Comparison of ENCODE assay signal across 25 mouse cellular contexts in the genomic region with DNA sequence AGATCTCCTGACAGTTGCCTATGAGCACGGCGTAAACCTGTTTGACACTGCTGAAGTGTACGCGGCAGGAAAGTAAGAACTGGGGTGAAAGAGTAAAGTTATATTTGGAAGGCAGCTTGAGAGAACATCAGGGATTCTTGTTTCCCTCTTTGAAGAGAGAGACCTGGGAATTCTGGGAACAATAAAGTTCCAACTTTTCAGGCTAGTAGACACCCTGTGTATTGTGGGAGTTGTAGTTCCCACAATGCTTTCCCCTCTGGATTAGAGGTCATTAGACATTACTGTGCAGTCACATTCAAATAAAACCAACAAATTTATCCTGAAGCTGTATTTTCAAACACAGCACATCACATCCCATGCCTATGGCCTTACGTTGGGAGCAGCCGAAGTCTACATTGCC. TPM values are rescaled to one million over a fixed set of nuclear protein-coding genes. Genes with fewer than 3 reads are reported as not detected.
A peak's percentile ranks its signal among the peaks of the same experiment; 100 is the strongest.
DNase-seq lines count a peak whose midpoint lies in the region; ATAC-seq and TF ChIP-seq lines count a peak whose summit lies in the region.
"Had no signal": no experiment of that assay in that cellular context is flagged by ENCODE, and none has a peak within 500 bp of the region (broad histone marks: within the 10 kb centered on the region; RNA-seq: fewer than 3 reads in every experiment).

No protein-coding gene starts in this region.

- TF ChIP-seq EP300 in MEL (IDR thresholded peaks at IDR 0.05; ENCODE audit: low read depth in 1 of 2, low read length in 2 of 2) = no peak

- WGBS in kidney, postnatal 0 days = 88% methylated on average over 6 of the region's 6 CpGs
- 95% methylated on average over 6 of the region's 6 CpGs for WGBS in midbrain, postnatal 0 days
- 95% methylated on average over 6 of the region's 6 CpGs for WGBS in midbrain, embryonic 10.5 days

- H3K36me3 ChIP-seq in kidney, postnatal 0 days (ENCODE audit: insufficient read depth, low read length) = no peaks in the 10 kb centered on the region
- H3K36me3 ChIP-seq in midbrain, postnatal 0 days (ENCODE audit: insufficient read depth, low read length) = no peaks in the 10 kb centered on the region
- H3K36me3 ChIP-seq in midbrain, embryonic 10.5 days = no peaks in the 10 kb centered on the region
- peaks cover 0 to 28% of the 10 kb centered on the region in 2 experiments; a peak in 2 of 4 replicates for H3K36me3 ChIP-seq in MEL (ENCODE audit: control insufficient read depth in 1 of 2, insufficient read depth in 2 of 2, low read length in 2 of 2)
- H3K36me3 ChIP-seq: forebrain, embryonic 10.5 days; heart, embryonic 10.5 days; heart, embryonic 13.5 days; hindbrain, embryonic 10.5 days; hindbrain, embryonic 13.5 days had no signal

- no peak overlapping the region for H3K9ac ChIP-seq in kidney, postnatal 0 days (ENCODE audit: low read depth, low read length)
- no peak overlapping the region for H3K9ac ChIP-seq in midbrain, postnatal 0 days (replicated peaks; ENCODE audit: low read length, poor library complexity, severe bottlenecking)
- no peak overlapping the region for H3K9ac ChIP-seq in MEL (ENCODE audit: control insufficient read depth, low read depth, low read length, poor library complexity, severe bottlenecking)
- H3K9ac ChIP-seq: forebrain, embryonic 13.5 days; heart, embryonic 13.5 days; hindbrain, embryonic 13.5 days had no signal

- TF ChIP-seq POLR2A in MEL (IDR thresholded peaks at IDR 0.05; ENCODE audit: control insufficient read depth in 1 of 2, insufficient read depth in 1 of 2, low read depth in 1 of 2, low read length in 2 of 2, poor library complexity in 1 of 2) = no peak

- no peaks in the 10 kb centered on the region for H3K9me3 ChIP-seq in kidney, postnatal 0 days (replicated peaks; ENCODE audit: low read length)
- no peaks in the 10 kb centered on the region for H3K9me3 ChIP-seq in midbrain, postnatal 0 days (ENCODE audit: low read length)
- no peaks in the 10 kb centered on the region for H3K9me3 ChIP-seq in midbrain, embryonic 10.5 days (replicated peaks)
- H3K9me3 ChIP-seq in MEL (replicated peaks; ENCODE audit: insufficient read depth, low read length) = no peaks in the 10 kb centered on the region
- H3K9me3 ChIP-seq: forebrain, embryonic 10.5 days; forebrain, embryonic 13.5 days; heart, embryonic 10.5 days; heart, embryonic 13.5 days; hindbrain, embryonic 10.5 days; hindbrain, embryonic 13.5 days had no signal

- H3K79me2 ChIP-seq in MEL (ENCODE audit: control insufficient read depth, insufficient read depth, low read length, poor library complexity) = peaks cover 5% of the 10 kb centered on the region

- H3K4me1 ChIP-seq in kidney, postnatal 0 days (replicated peaks; ENCODE audit: insufficient read depth, low read length) = peaks cover 32% of the 10 kb centered on the region
- H3K4me1 ChIP-seq in midbrain, postnatal 0 days (ENCODE audit: insufficient read depth, low read length) = peaks cover 11% of the 10 kb centered on the region; the same call in 1 of the 2 replicates
- peaks cover 65% of the 10 kb centered on the region for H3K4me1 ChIP-seq in midbrain, embryonic 10.5 days
- H3K4me1 ChIP-seq in MEL (ENCODE audit: control insufficient read depth in 1 of 2, insufficient read depth in 2 of 2, low read length in 2 of 2) = peaks cover 13 to 30% of the 10 kb centered on the region in 2 experiments

- DNase-seq in kidney, postnatal 0 days (ENCODE audit: low spot score) = peak; percentile 36
- DNase-seq in kidney, postnatal 10 days = no peak
- DNase-seq in midbrain, postnatal 0 days (ENCODE audit: low spot score) = peak; percentile 12
- DNase-seq in midbrain, embryonic 10.5 days (ENCODE audit: low spot score) = no peak
- DNase-seq in MEL (ENCODE audit: low read depth, low spot score) (no peak), liver (no peak)
- DNase-seq: adrenal gland, adult 8-10 months; adrenal gland, postnatal 25 days; B cell, adult 2 months; cerebellum, adult 18-20 months; cerebellum, adult 9-10 months; cerebellum, postnatal 14 days; gastrocnemius, postnatal 10 days; gastrocnemius, postnatal 36 days; heart, adult 2 months had no signal

- no peak for ATAC-seq in kidney, postnatal 0 days (replicated peaks; ENCODE audit: low FRiP score, low read depth)
- ATAC-seq in midbrain, postnatal 0 days (ENCODE audit: low FRiP score) = no peak
- ATAC-seq: activated CD4-positive, CD25-positive, alpha-beta regulatory T cell, adult 4 months; forebrain, embryonic 13.5 days; forebrain, embryonic 16.5 days; hindbrain, embryonic 16.5 days had no signal

- H3K4me2 ChIP-seq in kidney, postnatal 0 days (ENCODE audit: low read length) = no peak overlapping the region
- no peak overlapping the region for H3K4me2 ChIP-seq in midbrain, postnatal 0 days (ENCODE audit: low read depth, low read length, poor library complexity, severe bottlenecking)
- H3K4me2 ChIP-seq: forebrain, embryonic 13.5 days; heart, embryonic 13.5 days; hindbrain, embryonic 13.5 days had no signal

- H3K4me3 ChIP-seq in kidney, postnatal 0 days (replicated peaks; ENCODE audit: low read depth, low read length) = no peak overlapping the region
- no peak overlapping the region for H3K4me3 ChIP-seq in midbrain, postnatal 0 days (ENCODE audit: low read depth, low read length)
- H3K4me3 ChIP-seq in midbrain, embryonic 10.5 days = no peak overlapping the region
- no peak overlapping the region for H3K4me3 ChIP-seq in MEL (ENCODE audit: control insufficient read depth in 1 of 2, insufficient read depth in 1 of 2, low read depth in 2 of 2, low read length in 2 of 2)
- H3K4me3 ChIP-seq: forebrain, embryonic 10.5 days; forebrain, embryonic 13.5 days; heart, adult 2 months; heart, embryonic 10.5 days; heart, embryonic 13.5 days; hindbrain, embryonic 10.5 days; hindbrain, embryonic 13.5 days had no signal

- no peak for TF ChIP-seq RAD21 in MEL (IDR thresholded peaks at IDR 0.05; ENCODE audit: low read depth, low read length)

- no peaks in the 10 kb centered on the region for H3K27me3 ChIP-seq in kidney, postnatal 0 days (ENCODE audit: insufficient read depth, low read length)
- 0 out of 2 replicates have a peak, but pooled peaks cover 3% of the 10 kb centered on the region for H3K27me3 ChIP-seq in midbrain, postnatal 0 days (ENCODE audit: insufficient read depth, low read length)
- H3K27me3 ChIP-seq in midbrain, embryonic 10.5 days (ENCODE audit: low read depth, poor library complexity, severe bottlenecking) = peaks cover 65% of the 10 kb centered on the region
- no peaks in the 10 kb centered on the region for H3K27me3 ChIP-seq in MEL (ENCODE audit: control insufficient read depth in 1 of 2, insufficient read depth in 2 of 2, low read length in 2 of 2)

- no peak for TF ChIP-seq CTCF in kidney, postnatal 0 days (IDR thresholded peaks at IDR 0.05; ENCODE audit: low read depth)
- no peak for TF ChIP-seq CTCF in midbrain, postnatal 0 days (IDR thresholded peaks at IDR 0.05)
- TF ChIP-seq CTCF in MEL (IDR thresholded peaks at IDR 0.05 in 2 of 3, conservative IDR thresholded peaks at IDR 0.05 in 1 of 3; ENCODE audit: control insufficient read depth in 1 of 3, insufficient read depth in 1 of 3, low read depth in 2 of 3, low read length in 3 of 3, poor library complexity in 1 of 3, severe bottlenecking in 1 of 3) = no peak

- H3K27ac ChIP-seq in kidney, postnatal 0 days = no peak overlapping the region
- H3K27ac ChIP-seq in midbrain, postnatal 0 days (ENCODE audit: low read depth, low read length) = no peak overlapping the region
- H3K27ac ChIP-seq in midbrain, embryonic 10.5 days (replicated peaks) = no peak overlapping the region
- no peak overlapping the region for H3K27ac ChIP-seq in MEL (ENCODE audit: control insufficient read depth, low read depth, low read length)
- H3K27ac ChIP-seq: forebrain, embryonic 10.5 days; forebrain, embryonic 13.5 days; heart, adult 2 months; heart, embryonic 10.5 days; heart, embryonic 13.5 days; hindbrain, embryonic 10.5 days; hindbrain, embryonic 13.5 days had no signal

RNA-seq across cellular contexts. Expression of a gene that starts 2.5 kb away (rescaled TPM):
- 2.5 and 2.8 TPM in 2 replicates for polyA plus RNA-seq in kidney, postnatal 0 days (2015; fragmentation: Nextera tagmentation; extraction: Ambion mirVana)
- 3.2 and 7.6 TPM in 2 replicates for total RNA-seq in midbrain, postnatal 0 days (2014; rRNA removed)
- 5.4 and 5.6 TPM in 2 replicates for polyA plus RNA-seq in midbrain, postnatal 0 days (2015; fragmentation: Nextera tagmentation; extraction: Ambion mirVana)
- polyA plus RNA-seq in midbrain, embryonic 10.5 days (2016; fragmentation: Nextera tagmentation; extraction: Ambion mirVana) = 1.4 and 2.3 TPM in 2 replicates
- 3.0 and 3.8 TPM in 2 replicates for total RNA-seq in MEL (2012; rRNA removed)
- polyA plus RNA-seq in MEL (2012; ENCODE audit: insufficient read depth in 1 of 2, insufficient read length in 2 of 2, low read depth in 1 of 2, low replicate concordance in 2 of 2, missing spikeins in 1 of 2) = 1 to 10 TPM in 1 of 2 experiments, not detected in 1; 6.2 TPM
- total RNA-seq: granulocyte monocyte progenitor cell, adult 5-6 weeks had no signal

RNA-seq across cellular contexts. Expression of a gene that starts 4.7 kb away (rescaled TPM):
- polyA plus RNA-seq in kidney, postnatal 0 days (2015; fragmentation: Nextera tagmentation; extraction: Ambion mirVana) = 171 and 173 TPM in 2 replicates
- 128 and 205 TPM in 2 replicates for total RNA-seq in midbrain, postnatal 0 days (2014; rRNA removed)
- 161 and 177 TPM in 2 replicates for polyA plus RNA-seq in midbrain, postnatal 0 days (2015; fragmentation: Nextera tagmentation; extraction: Ambion mirVana)
- 174 and 188 TPM in 2 replicates for polyA plus RNA-seq in midbrain, embryonic 10.5 days (2016; fragmentation: Nextera tagmentation; extraction: Ambion mirVana)
- total RNA-seq in MEL (2012; rRNA removed) = 57.6 and 58.6 TPM in 2 replicates
- 10 to 100 TPM in 1 of 2 experiments, not detected in 1; 89.8 TPM for polyA plus RNA-seq in MEL (2012; ENCODE audit: insufficient read depth in 1 of 2, insufficient read length in 2 of 2, low read depth in 1 of 2, low replicate concordance in 2 of 2, missing spikeins in 1 of 2)

RNA-seq across cellular contexts. Expression of a gene that starts 4.9 kb away (rescaled TPM):
- 12.6 and 14.5 TPM in 2 replicates for polyA plus RNA-seq in kidney, postnatal 0 days (2015; fragmentation: Nextera tagmentation; extraction: Ambion mirVana)
- 15.3 and 16.2 TPM in 2 replicates for total RNA-seq in midbrain, postnatal 0 days (2014; rRNA removed)
- 10.2 and 13.6 TPM in 2 replicates for polyA plus RNA-seq in midbrain, postnatal 0 days (2015; fragmentation: Nextera tagmentation; extraction: Ambion mirVana)
- 39.9 TPM in 2 replicates for polyA plus RNA-seq in midbrain, embryonic 10.5 days (2016; fragmentation: Nextera tagmentation; extraction: Ambion mirVana)
- 16.5 and 17.8 TPM in 2 replicates for total RNA-seq in MEL (2012; rRNA removed)
- polyA plus RNA-seq in MEL (2012; ENCODE audit: insufficient read depth in 1 of 2, insufficient read length in 2 of 2, low read depth in 1 of 2, low replicate concordance in 2 of 2, missing spikeins in 1 of 2) = 10 to 100 TPM in 1 of 2 experiments, not detected in 1; 38.3 TPM

RNA-seq across cellular contexts. Expression of a gene that starts 11.7 kb away (rescaled TPM):
- 15.6 and 18.3 TPM in 2 replicates for polyA plus RNA-seq in kidney, postnatal 0 days (2015; fragmentation: Nextera tagmentation; extraction: Ambion mirVana)
- 245 and 310 TPM in 2 replicates for total RNA-seq in midbrain, postnatal 0 days (2014; rRNA removed)
- polyA plus RNA-seq in midbrain, postnatal 0 days (2015; fragmentation: Nextera tagmentation; extraction: Ambion mirVana) = 382 and 383 TPM in 2 replicates
- polyA plus RNA-seq in midbrain, embryonic 10.5 days (2016; fragmentation: Nextera tagmentation; extraction: Ambion mirVana) = 18.1 and 24.6 TPM in 2 replicates
- 6.4 and 11.5 TPM in 2 replicates for total RNA-seq in MEL (2012; rRNA removed)
- 10 to 100 TPM in 1 of 2 experiments, not detected in 1; 12.4 TPM for polyA plus RNA-seq in MEL (2012; ENCODE audit: insufficient read depth in 1 of 2, insufficient read length in 2 of 2, low read depth in 1 of 2, low replicate concordance in 2 of 2, missing spikeins in 1 of 2)

RNA-seq across cellular contexts. Expression of a gene that starts 40.7 kb away (rescaled TPM):
- 38.0 and 42.3 TPM in 2 replicates for polyA plus RNA-seq in kidney, postnatal 0 days (2015; fragmentation: Nextera tagmentation; extraction: Ambion mirVana)
- 284 and 298 TPM in 2 replicates for total RNA-seq in midbrain, postnatal 0 days (2014; rRNA removed)
- 51.6 and 58.9 TPM in 2 replicates for polyA plus RNA-seq in midbrain, postnatal 0 days (2015; fragmentation: Nextera tagmentation; extraction: Ambion mirVana)
- 41.7 and 50.6 TPM in 2 replicates for polyA plus RNA-seq in midbrain, embryonic 10.5 days (2016; fragmentation: Nextera tagmentation; extraction: Ambion mirVana)
- total RNA-seq in MEL (2012; rRNA removed) = 37.3 and 65.8 TPM in 2 replicates
- 10 to 100 TPM in 1 of 2 experiments, not detected in 1; 84.9 TPM for polyA plus RNA-seq in MEL (2012; ENCODE audit: insufficient read depth in 1 of 2, insufficient read length in 2 of 2, low read depth in 1 of 2, low replicate concordance in 2 of 2, missing spikeins in 1 of 2)

Comparison
In these comparisons a context has a peak if more than half of its experiments do, and no peak if none do; other contexts are left out.
1. DNase-seq: peak in kidney, postnatal 0 days (single experiment) and midbrain, postnatal 0 days (single experiment); none in kidney, postnatal 10 days (single experiment), midbrain, embryonic 10.5 days (single experiment), MEL (single experiment) and liver (single experiment).